Mouse (Mus musculus): ENCODE data around the gene Papola. TPM values are rescaled to one million over a fixed set of nuclear protein-coding genes. Genes with fewer than 3 reads are reported as not detected.
A peak's percentile ranks its signal among the peaks of the same experiment; 100 is the strongest.

The Papola gene
- polyA plus RNA-seq, 1 experiment from 2014 or later, result 167 TPM

DNA sequence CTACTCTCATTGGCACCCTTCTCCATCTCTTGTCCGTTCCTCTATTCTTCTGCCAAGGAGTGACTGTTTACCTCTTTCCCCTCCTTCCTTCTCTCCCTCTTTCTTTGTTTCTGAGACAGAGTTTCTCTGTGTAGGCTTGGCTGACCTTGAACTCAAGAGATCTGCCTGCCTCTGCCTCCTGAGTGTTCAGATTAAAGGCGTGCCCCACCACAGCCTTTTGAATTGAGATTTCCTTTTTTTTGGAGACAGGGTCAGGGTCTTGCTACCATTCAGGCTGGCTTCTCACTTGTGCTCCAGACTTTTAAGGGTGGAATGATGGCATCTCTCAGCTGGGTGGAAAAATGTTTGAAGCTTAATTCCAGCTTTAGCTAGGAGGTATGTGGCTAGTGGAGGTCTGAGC lies 3.1 kb downstream of the Papola start:
- H3K4me1 ChIP-seq (ENCODE audit: control insufficient read depth, insufficient read depth, low read length), result peaks cover 8% of the 10 kb centered on the region
- H3K9me3 ChIP-seq (replicated peaks; ENCODE audit: control insufficient read depth, low read length), result no peaks in the 10 kb centered on the region
- no peak overlapping the region for H3K4me3 ChIP-seq (replicated peaks; ENCODE audit: low read length)
- H3K9ac ChIP-seq (ENCODE audit: low read length), result no peak overlapping the region
- H3K4me2 ChIP-seq (ENCODE audit: low read depth, low read length), result no peak overlapping the region
- WGBS, result 97% methylated on average over 2 of the region's 2 CpGs
- H3K27ac ChIP-seq (ENCODE audit: low read length), result no peak overlapping the region
- H3K36me3 ChIP-seq (ENCODE audit: control insufficient read depth, insufficient read depth, low read length), result peaks cover 5% of the 10 kb centered on the region; the same call in 1 of the 2 replicates
- ATAC-seq (ENCODE audit: insufficient read depth, low FRiP score), result no peak
- no peaks in the 10 kb centered on the region for H3K27me3 ChIP-seq (ENCODE audit: control insufficient read depth, insufficient read depth, low read length)

DNA sequence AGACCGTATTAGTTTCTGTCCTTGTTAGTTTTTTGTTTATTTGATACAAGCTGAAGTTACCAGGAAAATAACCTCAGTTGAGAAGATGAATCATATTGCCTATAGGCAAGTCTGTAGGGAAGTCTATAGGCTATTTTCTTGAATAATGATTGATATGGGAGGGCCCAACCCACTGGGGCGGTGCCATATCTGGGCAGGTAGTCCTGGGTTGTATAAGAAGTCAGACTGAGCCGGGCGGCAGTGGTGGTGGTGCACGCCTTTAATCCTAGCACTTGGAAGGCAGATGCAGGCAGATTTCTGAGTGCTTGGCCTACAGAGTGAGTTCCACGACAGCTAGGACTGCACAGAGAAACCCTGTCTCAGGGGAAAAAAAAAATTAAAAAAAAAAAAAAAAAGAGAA lies 5.4 kb downstream of the Papola start:
- no peak overlapping the region for H3K9ac ChIP-seq (ENCODE audit: low read length)
- H3K9me3 ChIP-seq (replicated peaks; ENCODE audit: control insufficient read depth, low read length), result no peaks in the 10 kb centered on the region
- 85% methylated on average over 6 of the region's 6 CpGs for WGBS
- H3K27ac ChIP-seq (ENCODE audit: low read length), result no peak overlapping the region
- no peak overlapping the region for H3K4me3 ChIP-seq (replicated peaks; ENCODE audit: low read length)
- ATAC-seq (ENCODE audit: insufficient read depth, low FRiP score), result no peak
- peaks cover 8% of the 10 kb centered on the region for H3K4me1 ChIP-seq (ENCODE audit: control insufficient read depth, insufficient read depth, low read length)
- no peak overlapping the region for H3K4me2 ChIP-seq (ENCODE audit: low read depth, low read length)
- peaks cover 5% of the 10 kb centered on the region; the same call in 1 of the 2 replicates for H3K36me3 ChIP-seq (ENCODE audit: control insufficient read depth, insufficient read depth, low read length)
- H3K27me3 ChIP-seq (ENCODE audit: control insufficient read depth, insufficient read depth, low read length), result no peaks in the 10 kb centered on the region

DNA sequence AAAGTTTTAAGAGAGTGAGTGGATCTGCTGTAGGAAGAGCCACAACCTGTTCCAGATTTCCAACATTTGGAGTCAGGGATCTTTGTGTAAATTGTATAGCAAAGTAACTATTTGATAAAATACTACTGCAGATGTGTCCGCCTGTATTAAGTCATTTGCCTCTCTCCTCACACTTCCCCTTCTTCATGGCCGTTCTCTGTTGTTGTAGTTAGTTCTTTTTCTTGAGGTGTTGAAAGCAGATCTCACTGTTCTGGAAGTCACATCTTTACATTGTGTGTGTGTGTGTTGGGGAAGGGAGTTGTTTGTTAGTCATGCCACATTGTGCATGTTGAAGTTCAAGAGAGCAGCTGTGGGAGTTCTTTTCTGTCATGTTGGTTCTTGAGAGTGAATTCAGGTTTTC lies 10.4 kb downstream of the Papola start:
- no peak for ATAC-seq (ENCODE audit: insufficient read depth, low FRiP score)
- Histone ChIP-seq H3K36me3 (ENCODE audit: control insufficient read depth, insufficient read depth, low read length) (peaks cover 5% of the 10 kb centered on the region; the same call in 1 of the 2 replicates), H3K9ac (ENCODE audit: low read length) (no peak overlapping the region), H3K4me1 (ENCODE audit: control insufficient read depth, insufficient read depth, low read length) (no peaks in the 10 kb centered on the region), H3K9me3 (replicated peaks; ENCODE audit: control insufficient read depth, low read length) (no peaks in the 10 kb centered on the region), H3K4me2 (ENCODE audit: low read depth, low read length) (no peak overlapping the region), H3K27ac (ENCODE audit: low read length) (no peak overlapping the region), H3K4me3 (replicated peaks; ENCODE audit: low read length) (no peak overlapping the region), H3K27me3 (ENCODE audit: control insufficient read depth, insufficient read depth, low read length) (no peaks in the 10 kb centered on the region)
- 84% methylated on average over 2 of the region's 2 CpGs for WGBS

DNA sequence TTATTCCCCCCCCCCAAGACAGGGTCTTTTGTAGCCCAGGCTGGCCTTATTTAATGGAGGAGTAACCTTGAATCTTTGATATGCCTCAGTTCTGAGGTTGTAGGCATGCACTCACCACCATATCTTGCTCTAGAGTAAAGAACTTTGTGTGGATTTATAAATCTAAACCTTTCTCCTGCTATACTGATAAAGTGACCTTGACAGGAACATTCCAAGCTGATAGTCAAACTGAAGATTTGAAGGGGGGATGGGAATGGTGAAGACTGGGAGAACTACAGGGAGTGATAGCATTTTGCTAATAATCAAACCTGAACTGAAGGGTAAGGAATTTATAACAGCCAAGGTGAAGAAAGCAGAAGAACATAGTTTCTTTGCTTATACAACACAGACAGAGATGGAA lies 13.5 kb downstream of the Papola start:
- no peak for ATAC-seq (ENCODE audit: insufficient read depth, low FRiP score)
- no peak overlapping the region for H3K27ac ChIP-seq (ENCODE audit: low read length)
- no peaks in the 10 kb centered on the region for H3K36me3 ChIP-seq (ENCODE audit: control insufficient read depth, insufficient read depth, low read length)
- no peak overlapping the region for H3K9ac ChIP-seq (ENCODE audit: low read length)
- H3K4me3 ChIP-seq (replicated peaks; ENCODE audit: low read length), result no peak overlapping the region
- no peaks in the 10 kb centered on the region for H3K9me3 ChIP-seq (replicated peaks; ENCODE audit: control insufficient read depth, low read length)
- no peaks in the 10 kb centered on the region for H3K27me3 ChIP-seq (ENCODE audit: control insufficient read depth, insufficient read depth, low read length)
- no peaks in the 10 kb centered on the region for H3K4me1 ChIP-seq (ENCODE audit: control insufficient read depth, insufficient read depth, low read length)
- H3K4me2 ChIP-seq (ENCODE audit: low read depth, low read length), result no peak overlapping the region

DNA sequence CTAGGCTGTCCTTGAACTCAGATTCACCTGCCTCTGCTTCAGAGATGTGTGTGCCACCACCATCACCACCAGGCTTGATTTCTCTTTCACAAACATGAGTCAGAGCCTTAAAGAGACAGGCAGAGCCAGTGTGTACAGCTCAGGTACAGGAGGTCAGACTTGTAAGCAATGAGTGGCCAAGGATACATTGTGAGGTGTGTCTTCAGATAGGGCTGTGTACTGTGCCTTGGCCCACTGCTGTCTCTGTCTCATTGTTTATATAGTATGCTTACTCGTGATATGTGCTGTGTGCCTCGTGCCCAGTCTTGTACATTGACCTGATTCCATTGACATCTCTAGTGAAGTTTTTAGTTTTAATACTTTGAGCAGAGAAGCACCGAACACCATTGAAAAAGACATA lies 21.3 kb downstream of the Papola start:
- peaks cover 7% of the 10 kb centered on the region; the same call in 1 of the 2 replicates for H3K36me3 ChIP-seq (ENCODE audit: control insufficient read depth, insufficient read depth, low read length)
- no peaks in the 10 kb centered on the region for H3K9me3 ChIP-seq (replicated peaks; ENCODE audit: control insufficient read depth, low read length)
- no peak overlapping the region for H3K4me3 ChIP-seq (replicated peaks; ENCODE audit: low read length)
- H3K4me2 ChIP-seq (ENCODE audit: low read depth, low read length), result no peak overlapping the region
- H3K27me3 ChIP-seq (ENCODE audit: control insufficient read depth, insufficient read depth, low read length), result no peaks in the 10 kb centered on the region
- H3K9ac ChIP-seq (ENCODE audit: low read length), result no peak overlapping the region
- WGBS, result 70% methylated on average over 3 of the region's 3 CpGs
- H3K27ac ChIP-seq (ENCODE audit: low read length), result no peak overlapping the region
- peak; percentile 74 for ATAC-seq (ENCODE audit: insufficient read depth, low FRiP score)
- no peaks in the 10 kb centered on the region for H3K4me1 ChIP-seq (ENCODE audit: control insufficient read depth, insufficient read depth, low read length)

DNA sequence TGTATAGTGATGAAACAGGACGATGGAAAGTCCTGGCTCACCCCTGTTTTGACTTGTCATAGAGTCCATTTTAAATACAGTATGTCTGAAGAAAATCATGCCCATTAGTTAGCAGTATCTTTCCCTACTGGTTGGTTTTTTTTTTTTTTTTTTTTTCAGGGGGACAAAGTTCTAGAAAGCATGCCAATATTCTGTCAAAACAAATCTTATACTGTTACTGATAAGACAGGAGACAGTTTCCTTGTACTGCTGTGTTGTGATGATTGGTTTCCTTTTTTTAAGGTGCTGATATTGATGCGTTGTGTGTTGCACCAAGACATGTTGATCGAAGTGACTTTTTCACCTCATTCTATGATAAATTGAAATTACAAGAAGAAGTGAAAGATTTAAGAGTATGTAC lies 21.7 kb downstream of the Papola start:
- Histone ChIP-seq H3K9ac (ENCODE audit: low read length) (no peak overlapping the region), H3K9me3 (replicated peaks; ENCODE audit: control insufficient read depth, low read length) (no peaks in the 10 kb centered on the region), H3K36me3 (ENCODE audit: control insufficient read depth, insufficient read depth, low read length) (peaks cover 7% of the 10 kb centered on the region; the same call in 1 of the 2 replicates), H3K4me1 (ENCODE audit: control insufficient read depth, insufficient read depth, low read length) (no peaks in the 10 kb centered on the region), H3K4me3 (replicated peaks; ENCODE audit: low read length) (no peak overlapping the region), H3K27ac (ENCODE audit: low read length) (no peak overlapping the region), H3K4me2 (ENCODE audit: low read depth, low read length) (no peak overlapping the region), H3K27me3 (ENCODE audit: control insufficient read depth, insufficient read depth, low read length) (no peaks in the 10 kb centered on the region)
- 91% methylated on average over 3 of the region's 3 CpGs for WGBS
- no peak for ATAC-seq (ENCODE audit: insufficient read depth, low FRiP score)

DNA sequence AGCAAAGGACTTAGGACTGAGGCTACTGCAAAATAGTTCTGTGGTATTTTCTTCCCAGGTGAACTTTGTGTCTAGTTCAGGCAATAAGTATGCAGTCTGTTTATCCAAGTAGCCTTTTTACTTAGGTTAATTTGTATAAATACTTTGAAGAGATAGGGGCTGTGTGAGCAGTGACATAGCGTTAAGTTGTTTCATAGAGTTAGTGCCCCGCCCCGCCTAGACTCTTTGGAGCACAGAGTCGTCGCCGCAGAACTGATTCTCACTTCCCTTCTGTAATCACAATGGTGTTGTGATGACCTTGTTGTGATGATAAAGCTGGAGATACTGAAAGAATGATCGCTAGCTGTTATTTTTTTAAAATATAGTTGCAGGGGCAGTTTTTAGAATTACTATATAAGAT lies 22.9 kb downstream of the Papola start:
- ATAC-seq (ENCODE audit: insufficient read depth, low FRiP score), result no peak

DNA sequence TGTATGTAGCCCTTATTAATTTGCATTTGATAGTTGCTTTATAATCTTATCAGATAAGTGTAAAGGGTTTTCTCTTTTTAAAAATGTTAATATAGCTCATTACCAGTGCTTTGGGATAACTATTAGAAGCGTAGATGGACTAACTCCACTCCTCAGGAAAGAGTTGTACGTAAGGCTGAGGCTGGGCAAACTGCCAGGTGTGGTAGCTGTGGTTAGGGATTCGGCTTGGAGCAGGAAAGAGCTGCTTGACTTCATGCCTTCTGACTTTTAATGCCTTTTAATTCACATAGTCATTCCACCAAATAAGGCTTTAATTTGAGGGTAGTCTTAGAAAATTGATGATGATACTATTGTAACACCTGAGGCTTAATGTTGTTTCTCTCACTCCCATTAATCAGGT lies 24.5 kb downstream of the Papola start:
- Histone ChIP-seq H3K9me3 (replicated peaks; ENCODE audit: control insufficient read depth, low read length) (no peaks in the 10 kb centered on the region), H3K9ac (ENCODE audit: low read length) (no peak overlapping the region), H3K4me3 (replicated peaks; ENCODE audit: low read length) (no peak overlapping the region), H3K4me1 (ENCODE audit: control insufficient read depth, insufficient read depth, low read length) (no peaks in the 10 kb centered on the region), H3K36me3 (ENCODE audit: control insufficient read depth, insufficient read depth, low read length) (peaks cover 7% of the 10 kb centered on the region; the same call in 1 of the 2 replicates), H3K27ac (ENCODE audit: low read length) (no peak overlapping the region), H3K27me3 (ENCODE audit: control insufficient read depth, insufficient read depth, low read length) (no peaks in the 10 kb centered on the region), H3K4me2 (ENCODE audit: low read depth, low read length) (no peak overlapping the region)
- 55% methylated on average over 3 of the region's 3 CpGs for WGBS
- no peak for ATAC-seq (ENCODE audit: insufficient read depth, low FRiP score)

More for the DNA sequence above, 22.9 kb downstream of the Papola start:
- peaks cover 7% of the 10 kb centered on the region; the same call in 1 of the 2 replicates for H3K36me3 ChIP-seq (ENCODE audit: control insufficient read depth, insufficient read depth, low read length)
- 83% methylated on average over 7 of the region's 7 CpGs for WGBS
- no peak overlapping the region for H3K4me3 ChIP-seq (replicated peaks; ENCODE audit: low read length)
- H3K4me2 ChIP-seq (ENCODE audit: low read depth, low read length), result no peak overlapping the region
- H3K27ac ChIP-seq (ENCODE audit: low read length), result no peak overlapping the region
- no peak overlapping the region for H3K9ac ChIP-seq (ENCODE audit: low read length)
- no peaks in the 10 kb centered on the region for H3K4me1 ChIP-seq (ENCODE audit: control insufficient read depth, insufficient read depth, low read length)
- H3K9me3 ChIP-seq (replicated peaks; ENCODE audit: control insufficient read depth, low read length), result no peaks in the 10 kb centered on the region
- H3K27me3 ChIP-seq (ENCODE audit: control insufficient read depth, insufficient read depth, low read length), result no peaks in the 10 kb centered on the region

DNA sequence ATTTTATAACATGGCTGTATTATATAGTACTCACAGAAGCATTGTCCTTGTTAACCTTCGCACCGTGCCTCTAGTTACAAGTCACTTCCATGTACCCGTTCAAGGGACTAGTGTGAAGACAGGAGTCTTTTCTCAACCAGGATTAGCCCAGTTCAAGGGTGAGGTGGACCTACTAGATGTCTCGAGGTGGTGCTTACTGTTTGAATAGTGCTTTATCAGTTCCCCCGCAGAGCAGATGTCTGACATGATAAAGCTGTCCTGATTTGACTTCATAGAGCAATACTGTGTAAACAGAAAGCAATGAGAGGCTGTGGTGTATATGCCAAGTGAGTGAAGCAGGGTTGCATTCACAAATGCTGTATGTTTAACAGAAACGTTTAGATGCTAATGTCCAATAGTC lies 26.1 kb downstream of the Papola start:
- Histone ChIP-seq H3K4me2 (ENCODE audit: low read depth, low read length) (no peak overlapping the region), H3K9me3 (replicated peaks; ENCODE audit: control insufficient read depth, low read length) (no peaks in the 10 kb centered on the region), H3K27ac (ENCODE audit: low read length) (no peak overlapping the region), H3K36me3 (ENCODE audit: control insufficient read depth, insufficient read depth, low read length) (peaks cover 12% of the 10 kb centered on the region), H3K4me1 (ENCODE audit: control insufficient read depth, insufficient read depth, low read length) (no peaks in the 10 kb centered on the region), H3K4me3 (replicated peaks; ENCODE audit: low read length) (no peak overlapping the region), H3K27me3 (ENCODE audit: control insufficient read depth, insufficient read depth, low read length) (no peaks in the 10 kb centered on the region), H3K9ac (ENCODE audit: low read length) (no peak overlapping the region)
- WGBS, result 71% methylated on average over 6 of the region's 6 CpGs
- ATAC-seq (ENCODE audit: insufficient read depth, low FRiP score), result no peak

DNA sequence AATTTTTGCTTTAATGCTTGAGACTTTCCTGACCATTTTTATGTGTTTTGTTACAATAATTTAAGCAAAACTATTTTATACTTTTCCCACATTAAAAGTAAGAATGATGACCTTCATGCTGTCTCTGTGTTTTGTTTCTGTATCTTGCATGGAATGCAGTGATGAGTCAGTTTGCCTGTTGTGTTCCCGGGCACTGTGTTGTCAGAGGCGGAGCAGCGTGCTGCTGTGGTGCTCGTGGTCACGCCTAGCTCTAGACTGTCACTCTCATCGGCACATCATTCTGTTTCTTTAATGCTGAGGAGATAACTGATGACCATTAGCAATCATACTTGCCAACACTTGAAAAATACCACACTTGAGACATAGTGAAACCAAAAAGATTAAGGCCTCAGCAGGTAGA lies 29.5 kb downstream of the Papola start:
- Histone ChIP-seq H3K27ac (ENCODE audit: low read length) (no peak overlapping the region), H3K4me1 (ENCODE audit: control insufficient read depth, insufficient read depth, low read length) (no peaks in the 10 kb centered on the region), H3K4me3 (replicated peaks; ENCODE audit: low read length) (no peak overlapping the region), H3K9me3 (replicated peaks; ENCODE audit: control insufficient read depth, low read length) (no peaks in the 10 kb centered on the region), H3K36me3 (ENCODE audit: control insufficient read depth, insufficient read depth, low read length) (peaks cover 15% of the 10 kb centered on the region), H3K27me3 (ENCODE audit: control insufficient read depth, insufficient read depth, low read length) (no peaks in the 10 kb centered on the region), H3K4me2 (ENCODE audit: low read depth, low read length) (no peak overlapping the region), H3K9ac (ENCODE audit: low read length) (no peak overlapping the region)
- ATAC-seq (ENCODE audit: insufficient read depth, low FRiP score), result no peak
- 89% methylated on average over 6 of the region's 6 CpGs for WGBS

All from stomach, embryonic 16.5 days (tissue).